Mouse (Mus musculus) embryonic fibroblast, embryonic 13.5 days (primary cell): ENCODE measurements at regions not wholly inside any gene's neighbourhood (a gene's known extent, or its start where the extent isn't known, plus 50 kb on each side); places are given as distances from the start of the nearest gene placed in this dataset.

ENCODE experiments used
- CTCF ChIP-seq: IDR thresholded peaks from 2 replicates; pipeline ENCODE4 v1.5.1; 2011; ENCODE audit warnings: mild to moderate bottlenecking, control low read depth, low read length, moderate library complexity, borderline replicate concordance; ENCODE audit not compliant: insufficient read depth
- POLR2A ChIP-seq: IDR thresholded peaks from 2 replicates; pipeline ENCODE4 v1.6.1; 2011; ENCODE audit warnings: low read depth, mild to moderate bottlenecking, control low read depth, low read length, moderate library complexity

DNA sequence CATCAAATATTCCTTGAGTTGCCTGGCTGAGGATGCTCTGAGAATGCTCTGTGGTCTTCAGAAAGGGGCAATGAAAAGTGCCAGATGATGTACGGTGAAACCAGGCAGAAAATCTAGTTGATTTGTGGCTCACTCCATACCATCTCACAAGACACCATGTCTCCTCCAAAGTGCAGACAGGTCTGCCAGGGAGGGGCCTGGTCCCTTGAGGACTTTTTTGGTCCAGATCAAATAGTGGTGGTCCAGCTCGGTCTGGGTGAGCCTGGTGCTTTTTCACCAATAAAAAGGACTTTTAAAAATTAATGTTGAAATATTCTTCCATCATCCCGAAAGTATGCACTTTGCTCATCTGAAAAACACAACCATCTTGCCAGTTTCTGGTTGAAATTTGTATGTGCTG lies 224.2 kb downstream of the Cog6 start:
- TF ChIP-seq POLR2A (no peak), CTCF (no peak)
